In the genomic region with DNA sequence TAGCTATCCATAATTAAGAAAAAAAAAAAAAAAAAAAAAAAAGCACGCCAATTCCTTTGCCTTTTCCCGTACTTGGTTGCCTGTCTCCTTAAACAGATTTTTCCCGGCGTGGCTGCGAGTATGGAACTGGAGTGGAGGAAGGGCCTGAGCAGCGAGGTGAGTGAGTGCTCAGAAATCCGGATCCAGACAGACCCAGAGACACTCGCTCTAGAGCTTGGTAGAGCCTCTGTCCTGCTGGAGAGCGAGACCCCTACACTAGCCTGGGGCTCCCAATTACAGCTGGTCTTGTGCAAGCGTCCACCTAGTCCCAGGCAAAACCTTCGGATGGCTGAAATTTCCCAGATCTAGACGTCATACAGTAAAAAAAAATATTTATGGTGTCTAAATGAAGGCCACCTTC, we compare ENCODE assay signal across 8 mouse cellular contexts. TPM values are rescaled to one million over a fixed set of nuclear protein-coding genes. Genes with fewer than 3 reads are reported as not detected.
DNase-seq lines count a peak whose midpoint lies in the region; ATAC-seq and TF ChIP-seq lines count a peak whose summit lies in the region.

No protein-coding gene starts in this region.

- DNase-seq in lung, embryonic 14.5 days = peak; percentile 55
- DNase-seq in lung, postnatal 14 days = no peak
- peak; percentile 78 for DNase-seq in brain, adult 2 months (ENCODE audit: low read depth, low spot score)
- peak; percentile 56 for DNase-seq in forebrain, embryonic 11.5 days (ENCODE audit: low spot score)
- DNase-seq in kidney, postnatal 10 days = peak; percentile 11
- peak; percentile 54 for DNase-seq in midbrain, postnatal 0 days (ENCODE audit: low spot score)
- DNase-seq in gastrocnemius, adult 18-20 months (ENCODE audit: low spot score) = no peak
- DNase-seq in T-cell, adult 2 months (ENCODE audit: low spot score) = no peak

- no peaks in the 10 kb centered on the region for H3K36me3 ChIP-seq in lung, embryonic 14.5 days (ENCODE audit: insufficient read depth)
- H3K36me3 ChIP-seq in forebrain, embryonic 11.5 days (ENCODE audit: control insufficient read depth, insufficient read depth, low read length) = no peaks in the 10 kb centered on the region
- H3K36me3 ChIP-seq in midbrain, postnatal 0 days (ENCODE audit: insufficient read depth, low read length) = no peaks in the 10 kb centered on the region

- H3K4me2 ChIP-seq in lung, embryonic 14.5 days = peak overlapping the region; percentile 93
- peak overlapping the region; percentile 94 for H3K4me2 ChIP-seq in forebrain, embryonic 11.5 days (ENCODE audit: low read depth, low read length, severe bottlenecking)
- H3K4me2 ChIP-seq in midbrain, postnatal 0 days (ENCODE audit: low read depth, low read length, poor library complexity, severe bottlenecking) = peak overlapping the region; percentile 86

- H3K9ac ChIP-seq in lung, embryonic 14.5 days = peak overlapping the region; percentile 70
- peak overlapping the region; percentile 74 for H3K9ac ChIP-seq in forebrain, embryonic 11.5 days (ENCODE audit: low read length)
- H3K9ac ChIP-seq in midbrain, postnatal 0 days (replicated peaks; ENCODE audit: low read length, poor library complexity, severe bottlenecking) = peak overlapping the region; percentile 76

- TF ChIP-seq CTCF in lung, embryonic 14.5 days (IDR thresholded peaks at IDR 0.05; ENCODE audit: low read depth) = no peak
- no peak for TF ChIP-seq CTCF in midbrain, postnatal 0 days (IDR thresholded peaks at IDR 0.05)

- peak overlapping the region; percentile 71 for H3K4me3 ChIP-seq in lung, embryonic 14.5 days (ENCODE audit: low read depth, low read length)
- H3K4me3 ChIP-seq in forebrain, embryonic 11.5 days (ENCODE audit: low read depth, low read length) = peak overlapping the region; percentile 66
- peak overlapping the region; percentile 79 for H3K4me3 ChIP-seq in midbrain, postnatal 0 days (ENCODE audit: low read depth, low read length)

- no peaks in the 10 kb centered on the region; the same call in 1 of the 2 replicates for H3K27me3 ChIP-seq in lung, embryonic 14.5 days (ENCODE audit: insufficient read depth, low read length)
- H3K27me3 ChIP-seq in forebrain, embryonic 11.5 days (ENCODE audit: control insufficient read depth, insufficient read depth, low read length) = no peaks in the 10 kb centered on the region
- H3K27me3 ChIP-seq in midbrain, postnatal 0 days (ENCODE audit: insufficient read depth, low read length) = no peaks in the 10 kb centered on the region

- H3K27ac ChIP-seq in lung, embryonic 14.5 days (ENCODE audit: low read depth) = 0 out of 2 replicates have a peak overlapping the region, but pooled peaks have one; percentile 63
- H3K27ac ChIP-seq in forebrain, embryonic 11.5 days (ENCODE audit: low read depth, low read length) = no peak overlapping the region
- peak overlapping the region; percentile 71 for H3K27ac ChIP-seq in midbrain, postnatal 0 days (ENCODE audit: low read depth, low read length)

- peak; percentile 78 for ATAC-seq in lung, embryonic 14.5 days (ENCODE audit: insufficient read depth)
- peak; percentile 44 for ATAC-seq in forebrain, embryonic 11.5 days (replicated peaks; ENCODE audit: low FRiP score)
- ATAC-seq in midbrain, postnatal 0 days (ENCODE audit: low FRiP score) = peak; percentile 74

- H3K9me3 ChIP-seq in lung, embryonic 14.5 days (ENCODE audit: low read depth, low read length) = no peaks in the 10 kb centered on the region
- H3K9me3 ChIP-seq in forebrain, embryonic 11.5 days (ENCODE audit: control insufficient read depth, low read length) = no peaks in the 10 kb centered on the region
- no peaks in the 10 kb centered on the region for H3K9me3 ChIP-seq in midbrain, postnatal 0 days (ENCODE audit: low read length)

- no peaks in the 10 kb centered on the region for H3K4me1 ChIP-seq in lung, embryonic 14.5 days (ENCODE audit: insufficient read depth)
- H3K4me1 ChIP-seq in forebrain, embryonic 11.5 days (replicated peaks; ENCODE audit: control insufficient read depth, insufficient read depth, low read length) = 0 out of 2 replicates have a peak, but pooled peaks cover 2% of the 10 kb centered on the region
- H3K4me1 ChIP-seq in midbrain, postnatal 0 days (ENCODE audit: insufficient read depth, low read length) = no peaks in the 10 kb centered on the region

- under 1% methylated on average over 12 of the region's 12 CpGs for whole genome bisulfite sequencing in lung, embryonic 14.5 days
- under 1% methylated on average over 12 of the region's 12 CpGs for WGBS in forebrain, embryonic 11.5 days
- under 1% methylated on average over 12 of the region's 12 CpGs for WGBS in midbrain, postnatal 0 days

RNA-seq across cellular contexts. Expression of a gene that starts 0.6 kb away (rescaled TPM):
- polyA plus RNA-seq in lung, embryonic 14.5 days (2014; fragmentation: Nextera tagmentation; extraction: Ambion mirVana) = 68.4 and 68.9 TPM in 2 replicates
- polyA plus RNA-seq in forebrain, embryonic 11.5 days (2014; fragmentation: Nextera tagmentation; extraction: Ambion mirVana) = 59.1 and 60.3 TPM in 2 replicates
- total RNA-seq in midbrain, postnatal 0 days (2014; rRNA removed) = 88.7 and 93.0 TPM in 2 replicates
- polyA plus RNA-seq in midbrain, postnatal 0 days (2015; fragmentation: Nextera tagmentation; extraction: Ambion mirVana) = 130 and 132 TPM in 2 replicates
- total RNA-seq in gastrocnemius, adult 18-20 months (2021) = 1 to 10 TPM; 1.7 to 2.6 TPM

Comparison
In these comparisons a context has a peak if more than half of its experiments do, and no peak if none do; other contexts are left out.
1. DNase-seq: peak in lung, embryonic 14.5 days (single experiment), brain, adult 2 months (single experiment), forebrain, embryonic 11.5 days (single experiment), kidney, postnatal 10 days (single experiment) and midbrain, postnatal 0 days (single experiment); none in lung, postnatal 14 days (single experiment), gastrocnemius, adult 18-20 months (single experiment) and T-cell, adult 2 months (single experiment).
2. Peak in every context shown above with its lines, with median percentiles within 50 percentile points of each other: ATAC-seq, H3K4me2 ChIP-seq, H3K4me3 ChIP-seq and H3K9ac ChIP-seq.